Mouse (Mus musculus): ENCODE measurements around the gene 1700008O03Rik. TPM values are rescaled to one million over a fixed set of nuclear protein-coding genes. Genes with fewer than 3 reads are reported as not detected.

Gene 1700008O03Rik
- polyA plus RNA-seq, 1 experiment from 2014 or later, result 0.99 TPM

DNA sequence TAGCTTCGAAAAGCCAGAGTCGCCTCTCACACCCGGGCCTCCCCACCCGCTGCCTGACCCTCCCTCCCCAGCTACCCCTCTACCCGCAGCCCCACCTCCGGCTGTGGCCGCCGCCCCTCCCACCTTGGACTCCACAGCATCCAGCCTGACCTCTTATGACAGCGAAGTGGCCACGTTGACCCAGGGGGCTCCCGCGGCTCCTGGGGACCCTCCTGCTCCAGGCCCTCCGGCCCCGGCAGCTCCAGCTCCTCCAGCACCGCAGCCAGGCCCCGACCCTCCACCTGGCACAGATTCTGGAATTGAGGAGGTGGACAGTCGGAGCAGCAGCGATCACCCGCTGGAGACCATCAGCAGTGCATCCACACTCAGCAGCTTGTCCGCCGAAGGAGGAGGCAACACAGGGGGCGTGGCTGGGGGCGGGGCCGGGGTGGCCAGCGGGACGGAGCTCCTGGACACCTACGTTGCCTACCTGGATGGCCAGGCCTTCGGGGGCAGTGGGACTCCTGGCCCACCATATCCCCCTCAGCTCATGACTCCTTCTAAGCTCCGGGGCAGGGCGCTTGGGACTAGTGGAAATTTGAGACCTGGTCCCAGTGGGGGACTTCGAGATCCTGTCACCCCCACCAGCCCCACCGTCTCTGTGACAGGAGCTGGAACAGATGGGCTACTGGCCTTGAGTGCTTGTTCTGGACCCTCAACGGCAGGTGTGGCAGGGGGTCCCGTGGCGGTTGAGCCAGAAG is 31.8 kb downstream of the 1700008O03Rik start:
- WGBS, result 2% methylated on average over 35 of the region's 35 CpGs
- Histone ChIP-seq H3K4me1 (replicated peaks) (peaks cover 35% of the 10 kb centered on the region), H3K4me3 (replicated peaks) (peak overlapping the region; percentile 9; the same call in 1 of the 2 replicates), H3K36me3 (no peaks in the 10 kb centered on the region), H3K27me3 (replicated peaks) (peaks cover 81% of the 10 kb centered on the region), H3K9me3 (no peaks in the 10 kb centered on the region), H3K27ac (no peak overlapping the region), H3K4me2 (replicated peaks) (peak overlapping the region; percentile 31), H3K9ac (no peak overlapping the region)
- no peak for ATAC-seq

DNA sequence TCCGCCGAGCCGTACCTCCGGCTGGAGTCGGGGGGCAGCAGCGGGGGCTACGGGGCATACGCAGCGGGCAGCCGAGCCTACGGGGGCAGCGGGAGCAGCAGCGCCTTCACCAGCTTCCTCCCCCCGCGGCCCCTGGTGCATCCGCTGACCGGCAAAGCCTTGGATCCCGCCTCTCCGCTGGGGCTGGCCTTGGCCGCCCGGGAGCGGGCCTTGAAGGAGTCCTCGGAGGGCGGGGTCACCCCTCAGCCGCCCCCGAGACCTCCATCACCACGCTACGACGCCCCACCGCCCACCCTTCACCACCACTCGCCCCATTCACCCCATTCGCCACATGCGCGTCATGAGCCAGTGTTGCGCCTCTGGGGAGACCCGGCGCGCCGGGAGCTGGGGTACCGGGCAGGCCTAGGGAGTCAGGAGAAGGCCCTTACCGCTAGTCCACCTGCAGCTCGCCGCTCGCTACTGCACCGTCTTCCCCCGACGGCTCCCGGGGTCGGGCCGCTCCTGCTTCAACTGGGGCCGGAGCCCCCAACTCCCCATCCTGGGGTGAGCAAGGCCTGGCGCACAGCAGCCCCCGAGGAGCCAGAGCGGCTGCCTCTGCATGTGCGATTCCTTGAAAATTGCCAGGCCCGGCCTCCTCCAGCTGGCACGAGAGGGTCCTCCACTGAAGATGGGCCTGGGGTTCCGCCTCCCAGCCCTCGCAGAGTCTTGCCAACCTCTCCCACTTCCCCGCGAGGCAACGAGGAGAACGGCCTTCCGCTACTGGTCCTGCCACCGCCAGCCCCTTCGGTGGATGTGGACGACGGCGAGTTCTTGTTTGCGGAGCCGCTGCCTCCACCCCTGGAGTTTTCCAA is 32.6 kb downstream of the 1700008O03Rik start:
- Histone ChIP-seq H3K27ac (no peak overlapping the region), H3K4me2 (replicated peaks) (peak overlapping the region; percentile 31), H3K9me3 (no peaks in the 10 kb centered on the region), H3K9ac (no peak overlapping the region), H3K36me3 (no peaks in the 10 kb centered on the region), H3K4me1 (replicated peaks) (peaks cover 35% of the 10 kb centered on the region), H3K4me3 (replicated peaks) (peak overlapping the region; percentile 9; the same call in 1 of the 2 replicates), H3K27me3 (replicated peaks) (peaks cover 77% of the 10 kb centered on the region)
- WGBS, result 4% methylated on average over 71 of the region's 71 CpGs
- ATAC-seq, result no peak

DNA sequence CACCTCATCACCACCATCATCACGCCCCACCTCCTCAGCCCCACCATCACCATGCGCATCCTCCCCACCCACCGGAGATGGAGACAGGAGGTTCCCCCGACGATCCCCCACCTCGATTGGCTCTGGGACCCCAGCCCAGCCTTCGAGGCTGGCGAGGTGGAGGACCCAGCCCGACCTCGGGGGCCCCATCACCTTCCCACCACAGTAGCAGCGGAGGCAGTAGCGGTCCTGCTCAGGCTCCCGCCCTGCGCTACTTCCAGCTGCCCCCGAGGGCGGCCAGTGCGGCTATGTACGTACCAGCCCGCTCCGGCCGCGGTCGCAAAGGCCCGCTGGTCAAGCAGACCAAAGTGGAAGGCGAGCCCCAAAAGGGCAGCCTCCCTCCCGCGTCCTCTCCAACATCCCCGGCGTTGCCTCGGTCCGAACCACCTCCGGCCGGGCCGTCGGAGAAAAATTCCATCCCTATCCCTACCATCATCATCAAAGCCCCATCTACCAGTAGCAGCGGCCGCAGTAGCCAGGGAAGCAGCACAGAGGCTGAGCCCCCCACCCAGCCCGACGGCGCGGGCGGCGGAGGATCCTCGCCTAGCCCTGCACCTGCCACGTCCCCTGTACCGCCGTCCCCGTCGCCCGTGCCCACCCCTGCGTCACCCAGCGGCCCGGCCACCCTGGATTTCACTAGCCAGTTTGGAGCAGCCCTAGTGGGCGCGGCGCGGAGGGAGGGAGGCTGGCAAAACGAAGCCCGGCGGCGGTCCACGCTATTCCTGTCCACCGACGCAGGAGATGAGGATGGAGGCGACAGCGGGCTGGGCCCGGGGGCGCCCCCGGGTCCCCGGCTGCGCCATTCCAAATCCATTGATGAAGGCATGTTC is 33.5 kb downstream of the 1700008O03Rik start:
- Histone ChIP-seq H3K27me3 (replicated peaks) (peaks cover 68% of the 10 kb centered on the region), H3K4me1 (replicated peaks) (peaks cover 30% of the 10 kb centered on the region), H3K9me3 (no peaks in the 10 kb centered on the region), H3K4me3 (replicated peaks) (no peak overlapping the region), H3K9ac (no peak overlapping the region), H3K4me2 (replicated peaks) (peak overlapping the region; percentile 31; the same call in 1 of the 2 replicates), H3K27ac (no peak overlapping the region), H3K36me3 (no peaks in the 10 kb centered on the region)
- ATAC-seq, result peak; percentile 11; the same call in 1 of the 2 replicates
- 3% methylated on average over 69 of the region's 71 CpGs for WGBS

DNA sequence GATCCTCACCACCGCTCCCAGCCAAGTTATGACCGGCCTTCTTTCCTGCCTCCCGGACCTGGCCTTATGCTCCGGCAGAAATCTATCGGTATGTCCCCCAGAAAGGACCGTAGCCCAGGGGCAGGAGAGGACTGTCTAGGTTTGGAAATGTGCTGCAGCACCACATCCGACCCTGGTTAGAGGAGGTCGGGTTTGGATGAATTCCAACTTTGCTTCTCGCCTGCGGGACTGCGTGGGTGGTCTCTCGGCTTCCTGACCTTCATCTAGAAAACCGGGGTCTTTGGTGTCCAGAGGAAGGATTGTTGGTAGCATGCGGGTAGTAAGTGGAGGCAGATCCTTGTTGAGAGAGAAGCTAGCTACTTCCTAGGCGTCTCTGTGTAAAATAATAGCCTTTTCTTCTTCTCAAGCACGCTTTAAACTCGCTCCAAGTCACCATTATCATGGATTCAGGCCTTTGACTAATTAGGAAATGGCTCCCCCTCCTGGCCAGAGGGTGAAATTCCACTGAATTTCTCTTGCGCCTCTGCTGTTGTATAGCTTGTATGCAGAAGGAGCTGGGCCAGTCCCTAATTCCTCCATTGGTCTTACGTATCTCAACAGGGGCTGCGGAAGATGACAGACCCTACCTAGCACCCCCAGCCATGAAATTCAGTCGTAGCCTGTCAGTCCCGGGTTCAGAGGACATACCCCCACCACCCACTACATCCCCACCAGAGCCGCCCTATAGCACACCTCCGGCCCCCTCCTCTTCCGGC is 34.5 kb downstream of the 1700008O03Rik start:
- Histone ChIP-seq H3K9me3 (no peaks in the 10 kb centered on the region), H3K4me2 (replicated peaks) (peak overlapping the region; percentile 59)
- ATAC-seq, result peak; percentile 73

GRCm38 (mm10) chr7:44349043-44349442 is 36.6 kb downstream of the 1700008O03Rik start:
- no peak overlapping the region for H3K4me2 ChIP-seq (replicated peaks)
- peaks cover 39% of the 10 kb centered on the region for H3K27me3 ChIP-seq (replicated peaks)
- H3K4me1 ChIP-seq (replicated peaks), result peaks cover 24% of the 10 kb centered on the region
- no peak overlapping the region for H3K27ac ChIP-seq
- no peak overlapping the region for H3K9ac ChIP-seq
- WGBS, result 26% methylated on average over 3 of the region's 3 CpGs
- H3K9me3 ChIP-seq, result no peaks in the 10 kb centered on the region
- no peak overlapping the region for H3K4me3 ChIP-seq (replicated peaks)
- H3K36me3 ChIP-seq, result no peaks in the 10 kb centered on the region
- no peak for ATAC-seq

More for the DNA sequence above, 34.5 kb downstream of the 1700008O03Rik start:
- Histone ChIP-seq H3K27ac (no peak overlapping the region), H3K9ac (peak overlapping the region; percentile 14; the same call in 1 of the 2 replicates), H3K4me1 (replicated peaks) (peaks cover 24% of the 10 kb centered on the region), H3K4me3 (replicated peaks) (peak overlapping the region; percentile 10), H3K27me3 (replicated peaks) (peaks cover 60% of the 10 kb centered on the region), H3K36me3 (no peaks in the 10 kb centered on the region)
- WGBS, result 7% methylated on average over 25 of the region's 25 CpGs

- no peaks in the 10 kb centered on the region for H3K4me1 ChIP-seq (replicated peaks)
- H3K4me2 ChIP-seq (replicated peaks), result no peak overlapping the region
- ATAC-seq, result no peak
- H3K36me3 ChIP-seq, result no peaks in the 10 kb centered on the region
- H3K27me3 ChIP-seq (replicated peaks), result peaks cover 6% of the 10 kb centered on the region
- H3K9ac ChIP-seq, result no peak overlapping the region
- H3K4me3 ChIP-seq (replicated peaks), result no peak overlapping the region
- H3K9me3 ChIP-seq, result no peaks in the 10 kb centered on the region
- H3K27ac ChIP-seq, result no peak overlapping the region
- 68% methylated on average over 12 of the region's 12 CpGs for WGBS
These were observed 41.0 kb downstream of the 1700008O03Rik start for GRCm38 (mm10) chr7:44344622-44345021.

- no peak overlapping the region for H3K4me3 ChIP-seq (replicated peaks)
- H3K4me2 ChIP-seq (replicated peaks), result peak overlapping the region; percentile 26; the same call in 1 of the 2 replicates
- H3K27me3 ChIP-seq (replicated peaks), result peaks cover 13% of the 10 kb centered on the region
- H3K9me3 ChIP-seq, result no peaks in the 10 kb centered on the region
- WGBS, result 19% methylated on average over 11 of the region's 11 CpGs
- H3K9ac ChIP-seq, result no peak overlapping the region
- no peaks in the 10 kb centered on the region for H3K4me1 ChIP-seq (replicated peaks)
- no peaks in the 10 kb centered on the region for H3K36me3 ChIP-seq
- ATAC-seq, result peak; percentile 15; the same call in 1 of the 2 replicates
- no peak overlapping the region for H3K27ac ChIP-seq
These were observed 42.1 kb downstream of the 1700008O03Rik start for GRCm38 (mm10) chr7:44343459-44344015.

GRCm38 (mm10) chr7:44341714-44342113 is 43.9 kb downstream of the 1700008O03Rik start:
- Histone ChIP-seq H3K4me1 (replicated peaks) (no peaks in the 10 kb centered on the region), H3K9me3 (no peaks in the 10 kb centered on the region), H3K4me3 (replicated peaks) (no peak overlapping the region), H3K27me3 (replicated peaks) (peaks cover 31% of the 10 kb centered on the region), H3K27ac (no peak overlapping the region), H3K9ac (no peak overlapping the region), H3K36me3 (no peaks in the 10 kb centered on the region), H3K4me2 (replicated peaks) (no peak overlapping the region)
- ATAC-seq, result no peak
- WGBS, result 65% methylated on average over 5 of the region's 5 CpGs

DNA sequence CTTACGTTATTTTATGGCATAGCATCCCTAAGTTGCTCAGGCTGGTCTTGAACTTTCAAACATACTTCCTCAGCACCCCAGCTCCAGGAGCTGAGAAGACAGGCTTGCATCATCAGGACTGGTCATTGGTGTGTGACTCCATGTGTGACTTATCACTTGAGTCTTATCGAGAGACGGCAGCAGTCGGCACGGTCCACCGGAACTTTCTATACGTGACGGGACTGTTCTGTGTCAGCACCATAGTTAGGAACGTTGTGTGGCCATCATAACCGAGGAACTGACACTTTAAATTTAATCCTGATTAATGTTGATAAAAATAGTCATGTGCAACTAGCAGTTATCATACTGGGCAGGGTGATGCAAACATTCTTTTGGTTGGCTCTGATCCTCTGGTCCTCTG is 44.5 kb downstream of the 1700008O03Rik start:
- Histone ChIP-seq H3K4me1 (replicated peaks) (peaks cover 6% of the 10 kb centered on the region), H3K36me3 (no peaks in the 10 kb centered on the region), H3K27me3 (replicated peaks) (peaks cover 37% of the 10 kb centered on the region), H3K9ac (no peak overlapping the region), H3K4me2 (replicated peaks) (no peak overlapping the region), H3K9me3 (no peaks in the 10 kb centered on the region), H3K27ac (no peak overlapping the region), H3K4me3 (replicated peaks) (no peak overlapping the region)
- 84% methylated on average over 10 of the region's 10 CpGs for WGBS
- no peak for ATAC-seq

DNA sequence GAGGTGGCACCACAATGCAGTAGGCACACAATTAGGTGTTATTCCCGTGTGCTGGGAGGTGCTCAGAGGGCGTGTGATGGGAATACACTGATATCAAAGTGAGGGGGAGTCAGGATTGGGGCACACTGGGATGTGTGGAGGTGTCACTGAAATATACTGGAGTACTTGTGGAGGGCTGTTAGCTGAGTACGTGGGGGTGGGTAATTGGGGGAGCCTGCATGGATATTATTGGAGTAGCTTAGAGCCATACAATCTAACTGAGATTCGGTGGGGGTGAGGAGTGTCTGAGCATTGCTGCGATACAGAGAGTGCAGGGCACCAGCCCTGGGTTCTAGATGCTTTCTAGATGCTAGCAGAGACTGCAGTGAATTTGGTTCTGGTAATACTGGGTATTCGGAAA is 45.4 kb downstream of the 1700008O03Rik start:
- H3K4me2 ChIP-seq (replicated peaks), result no peak overlapping the region
- H3K9ac ChIP-seq, result no peak overlapping the region
- no peak overlapping the region for H3K4me3 ChIP-seq (replicated peaks)
- no peaks in the 10 kb centered on the region for H3K36me3 ChIP-seq
- no peak overlapping the region for H3K27ac ChIP-seq
- no peak for ATAC-seq
- H3K27me3 ChIP-seq (replicated peaks), result peaks cover 46% of the 10 kb centered on the region
- H3K4me1 ChIP-seq (replicated peaks), result peaks cover 10% of the 10 kb centered on the region
- H3K9me3 ChIP-seq, result no peaks in the 10 kb centered on the region
- 57% methylated on average over 6 of the region's 6 CpGs for WGBS
